Mouse (Mus musculus): ENCODE data around the gene Ptprcap. TPM values are rescaled to one million over a fixed set of nuclear protein-coding genes. Genes with fewer than 3 reads are reported as not detected.

The Ptprcap gene
- polyA plus RNA-seq, 1 experiment from 2014 or later = 2.7 TPM

DNA sequence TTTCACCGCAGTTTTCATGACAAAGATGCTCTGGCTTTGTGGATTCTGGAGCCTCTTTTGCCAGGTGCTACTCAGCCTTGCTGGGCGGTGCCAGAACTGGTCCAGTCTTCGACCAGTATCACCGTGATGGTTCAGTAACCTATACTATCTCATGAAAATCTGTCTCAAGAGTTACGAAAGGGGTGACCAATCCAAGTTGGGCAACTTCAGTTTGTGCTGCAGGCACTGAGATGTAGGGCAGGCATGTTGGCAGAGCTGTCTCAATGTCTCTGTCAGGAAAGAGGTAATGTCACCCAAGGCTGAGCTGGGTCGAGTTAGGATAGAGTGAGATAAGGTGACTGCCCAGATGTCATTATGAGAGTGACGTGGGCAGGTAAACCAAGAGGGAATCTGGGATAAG lies 27.0 kb downstream of the Ptprcap start:
- no peak for ATAC-seq (ENCODE audit: low FRiP score, low read depth)
- H3K27me3 ChIP-seq = peaks cover 3% of the 10 kb centered on the region; the same call in 1 of the 2 replicates
- H3K4me2 ChIP-seq (replicated peaks) = no peak overlapping the region
- H3K4me3 ChIP-seq = no peak overlapping the region
- H3K27ac ChIP-seq = no peak overlapping the region
- H3K36me3 ChIP-seq = no peaks in the 10 kb centered on the region
- 85% methylated on average over 7 of the region's 7 CpGs for WGBS
- no peaks in the 10 kb centered on the region for H3K9me3 ChIP-seq
- H3K4me1 ChIP-seq = peaks cover 15% of the 10 kb centered on the region
- no peak overlapping the region for H3K9ac ChIP-seq

- Histone ChIP-seq H3K36me3 (no peaks in the 10 kb centered on the region), H3K9me3 (no peaks in the 10 kb centered on the region), H3K27ac (no peak overlapping the region), H3K4me3 (no peak overlapping the region), H3K4me2 (replicated peaks) (no peak overlapping the region), H3K9ac (no peak overlapping the region), H3K27me3 (peaks cover 2% of the 10 kb centered on the region; the same call in 1 of the 2 replicates), H3K4me1 (peaks cover 11% of the 10 kb centered on the region)
- WGBS = 37% methylated on average over 3 of the region's 3 CpGs
- ATAC-seq (ENCODE audit: low FRiP score, low read depth) = no peak
These were observed 28.5 kb downstream of the Ptprcap start for GRCm38 (mm10) chr19:4181892-4182291.

- Histone ChIP-seq H3K4me2 (replicated peaks) (no peak overlapping the region), H3K27ac (no peak overlapping the region), H3K4me1 (peaks cover 11% of the 10 kb centered on the region), H3K36me3 (no peaks in the 10 kb centered on the region), H3K27me3 (no peaks in the 10 kb centered on the region), H3K4me3 (no peak overlapping the region), H3K9me3 (no peaks in the 10 kb centered on the region), H3K9ac (no peak overlapping the region)
- no peak for ATAC-seq (ENCODE audit: low FRiP score, low read depth)
- 79% methylated on average over 2 of the region's 2 CpGs for WGBS
These were observed 30.3 kb downstream of the Ptprcap start for GRCm38 (mm10) chr19:4183689-4184088.

GRCm38 (mm10) chr19:4184976-4185975 lies 31.9 kb downstream of the Ptprcap start:
- Histone ChIP-seq H3K4me2 (replicated peaks) (0 out of 2 replicates have a peak overlapping the region, but pooled peaks have one; percentile 9), H3K27me3 (no peaks in the 10 kb centered on the region), H3K9me3 (no peaks in the 10 kb centered on the region), H3K4me1 (peaks cover 11% of the 10 kb centered on the region), H3K4me3 (no peak overlapping the region), H3K27ac (no peak overlapping the region; the same call in 1 of the 2 replicates), H3K36me3 (no peaks in the 10 kb centered on the region), H3K9ac (no peak overlapping the region; the same call in 1 of the 2 replicates)
- ATAC-seq (ENCODE audit: low FRiP score, low read depth) = no peak
- 59% methylated on average over 15 of the region's 15 CpGs for WGBS

GRCm38 (mm10) chr19:4187303-4187702 lies 33.9 kb downstream of the Ptprcap start:
- H3K4me1 ChIP-seq = peaks cover 23% of the 10 kb centered on the region
- no peak overlapping the region for H3K4me3 ChIP-seq
- no peak overlapping the region for H3K9ac ChIP-seq
- no peak overlapping the region for H3K4me2 ChIP-seq (replicated peaks)
- 60% methylated on average over 3 of the region's 3 CpGs for WGBS
- H3K9me3 ChIP-seq = no peaks in the 10 kb centered on the region
- H3K27ac ChIP-seq = no peak overlapping the region
- no peak for ATAC-seq (ENCODE audit: low FRiP score, low read depth)
- no peaks in the 10 kb centered on the region for H3K27me3 ChIP-seq
- no peaks in the 10 kb centered on the region for H3K36me3 ChIP-seq

GRCm38 (mm10) chr19:4189051-4189620 lies 35.7 kb downstream of the Ptprcap start:
- no peaks in the 10 kb centered on the region for H3K9me3 ChIP-seq
- peaks cover 37% of the 10 kb centered on the region for H3K4me1 ChIP-seq
- H3K36me3 ChIP-seq = peaks cover 11% of the 10 kb centered on the region
- ATAC-seq (ENCODE audit: low FRiP score, low read depth) = no peak
- H3K4me3 ChIP-seq = no peak overlapping the region
- 82% methylated on average over 12 of the region's 12 CpGs for WGBS
- no peak overlapping the region for H3K9ac ChIP-seq
- no peak overlapping the region for H3K27ac ChIP-seq
- H3K27me3 ChIP-seq = no peaks in the 10 kb centered on the region
- H3K4me2 ChIP-seq (replicated peaks) = no peak overlapping the region

GRCm38 (mm10) chr19:4190831-4191334 lies 37.5 kb downstream of the Ptprcap start, which contains the start of gene Tbc1d10c:
TSS of gene Tbc1d10c (minus strand) at chr19:4191284.
- H3K4me2 ChIP-seq (replicated peaks) = peak within 1 kb of the TSS; percentile 98
- WGBS = 53% methylated on average over 4 of the region's 4 CpGs
- peak within 1 kb of the TSS; percentile 92 for H3K4me3 ChIP-seq
- no peaks in the 10 kb centered on the region for H3K27me3 ChIP-seq
- peak within 1 kb of the TSS; percentile 96 for H3K27ac ChIP-seq
- peaks cover 27% of the 10 kb centered on the region for H3K4me1 ChIP-seq
- H3K36me3 ChIP-seq = peaks cover 28% of the 10 kb centered on the region
- peak within 1 kb of the TSS; percentile 98 for H3K9ac ChIP-seq
- ATAC-seq (ENCODE audit: low FRiP score, low read depth) = no peak
- no peaks in the 10 kb centered on the region for H3K9me3 ChIP-seq

DNA sequence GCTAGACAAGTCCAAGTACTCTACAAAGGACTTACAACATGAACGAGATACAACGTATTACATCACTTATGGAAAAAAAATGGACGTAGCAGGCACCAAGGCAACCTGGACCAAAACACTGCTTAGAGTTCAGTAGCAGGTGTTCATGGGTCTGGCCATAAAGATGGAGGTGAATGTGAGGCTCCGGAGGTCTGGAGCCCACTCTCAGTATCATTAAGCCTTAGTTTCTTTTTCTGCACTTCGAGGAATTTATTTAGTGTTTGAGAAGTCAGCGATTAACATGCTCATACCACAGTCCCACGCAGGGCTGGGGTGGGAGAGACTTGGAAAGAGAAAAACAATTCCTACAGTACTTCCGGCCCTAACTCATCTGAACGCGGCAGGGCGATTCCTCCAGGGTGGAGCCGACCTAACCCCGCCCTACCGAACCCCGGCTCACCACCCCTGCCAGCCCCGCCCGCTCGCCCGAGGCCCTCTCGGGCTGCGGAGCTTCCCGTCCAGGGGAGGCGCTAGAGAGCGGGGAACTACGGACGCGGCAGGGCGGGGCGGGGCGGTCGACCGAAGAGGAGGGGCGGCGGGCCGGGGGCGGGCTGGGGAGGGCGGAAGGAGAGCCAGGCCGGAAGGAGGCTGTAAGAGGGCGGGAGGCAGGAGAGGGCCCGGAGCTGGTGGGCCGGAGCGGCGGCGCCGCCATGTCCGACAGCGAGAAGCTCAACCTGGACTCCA lies 38.3 kb downstream of the Ptprcap start, which contains the start of gene Ppp1ca:
TSS of gene Ppp1ca (plus strand) at position 538 of the 723 bp plus-strand sequence.
- Histone ChIP-seq H3K4me1 (peaks cover 35% of the 10 kb centered on the region), H3K4me2 (replicated peaks) (peak within 1 kb of the TSS; percentile 98), H3K9ac (peak within 1 kb of the TSS; percentile 98), H3K27ac (peak within 1 kb of the TSS; percentile 96), H3K4me3 (peak within 1 kb of the TSS; percentile 92), H3K9me3 (no peaks in the 10 kb centered on the region), H3K36me3 (peaks cover 36% of the 10 kb centered on the region), H3K27me3 (no peaks in the 10 kb centered on the region)
- peak; percentile 91 for ATAC-seq (ENCODE audit: low FRiP score, low read depth)
- WGBS = 3% methylated on average over 45 of the region's 47 CpGs

DNA sequence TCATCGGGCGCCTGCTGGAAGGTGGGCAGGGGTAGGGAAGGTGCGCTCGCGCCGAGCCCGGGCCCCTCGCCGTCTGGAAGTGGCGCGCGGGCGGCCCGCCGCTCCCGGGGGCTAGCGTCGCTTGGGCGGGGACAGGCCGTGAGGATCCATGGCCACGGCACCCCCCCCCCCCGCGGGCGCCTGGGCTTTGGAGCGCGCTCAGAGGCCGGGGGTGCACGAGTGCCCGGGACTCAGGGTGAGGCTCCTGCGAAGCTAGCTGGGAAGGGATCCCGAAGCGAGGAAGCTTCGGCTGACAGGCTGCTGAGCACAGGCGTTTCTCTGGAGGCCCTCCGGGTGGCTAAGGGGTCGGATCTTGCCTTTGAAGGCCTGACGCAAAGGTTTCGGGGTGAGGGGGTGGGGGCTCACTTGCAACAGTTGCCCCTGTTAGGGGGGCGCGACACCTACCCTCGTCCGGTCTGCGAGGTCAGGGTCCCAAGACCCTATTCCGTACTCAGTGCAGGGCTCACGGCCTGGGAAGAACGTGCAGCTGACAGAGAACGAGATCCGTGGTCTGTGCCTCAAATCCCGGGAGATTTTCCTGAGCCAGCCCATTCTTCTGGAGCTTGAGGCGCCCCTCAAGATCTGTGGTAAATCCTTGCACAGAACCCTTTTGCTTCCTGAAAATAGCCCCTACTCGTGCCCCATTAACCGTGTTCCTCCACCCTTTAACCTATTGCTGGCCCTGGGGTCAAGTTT lies 39.0 kb downstream of the Ptprcap start:
- H3K27ac ChIP-seq = peak overlapping the region; percentile 96
- ATAC-seq (ENCODE audit: low FRiP score, low read depth) = no peak; the same call in 1 of the 2 replicates
- peak overlapping the region; percentile 98 for H3K9ac ChIP-seq
- H3K4me1 ChIP-seq = peaks cover 42% of the 10 kb centered on the region
- no peaks in the 10 kb centered on the region for H3K27me3 ChIP-seq
- WGBS = under 1% methylated on average over 47 of the region's 52 CpGs
- H3K4me2 ChIP-seq (replicated peaks) = peak overlapping the region; percentile 98
- H3K36me3 ChIP-seq = peaks cover 44% of the 10 kb centered on the region
- H3K4me3 ChIP-seq = peak overlapping the region; percentile 92
- no peaks in the 10 kb centered on the region for H3K9me3 ChIP-seq

DNA sequence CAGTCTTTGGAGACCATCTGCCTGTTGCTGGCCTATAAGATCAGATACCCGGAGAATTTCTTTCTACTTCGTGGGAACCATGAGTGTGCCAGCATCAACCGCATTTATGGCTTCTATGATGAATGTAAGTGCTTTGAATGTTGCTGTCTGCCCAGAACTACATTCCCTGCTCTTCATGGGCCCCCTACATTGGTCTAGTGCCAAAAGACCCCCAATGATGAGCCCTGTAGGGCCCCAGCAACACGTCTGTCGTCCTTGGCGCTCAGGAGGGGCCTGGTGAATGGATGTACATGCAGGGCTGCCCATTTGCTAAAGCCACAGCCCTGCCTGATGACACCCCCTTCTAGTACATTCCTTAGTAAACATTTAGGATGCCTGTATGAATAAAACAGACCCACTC lies 39.7 kb downstream of the Ptprcap start:
- Histone ChIP-seq H3K4me2 (replicated peaks) (peak overlapping the region; percentile 98), H3K9ac (peak overlapping the region; percentile 98), H3K27me3 (no peaks in the 10 kb centered on the region), H3K36me3 (peaks cover 50% of the 10 kb centered on the region), H3K9me3 (no peaks in the 10 kb centered on the region), H3K4me1 (peaks cover 43% of the 10 kb centered on the region), H3K4me3 (peak overlapping the region; percentile 92), H3K27ac (0 out of 2 replicates have a peak overlapping the region, but pooled peaks have one; percentile 96)
- WGBS = 58% methylated on average over 6 of the region's 6 CpGs
- no peak for ATAC-seq (ENCODE audit: low FRiP score, low read depth)

Data from limb, embryonic 13.5 days (tissue).